Mouse (Mus musculus): ENCODE data around the gene Csf2rb2.

DNA sequence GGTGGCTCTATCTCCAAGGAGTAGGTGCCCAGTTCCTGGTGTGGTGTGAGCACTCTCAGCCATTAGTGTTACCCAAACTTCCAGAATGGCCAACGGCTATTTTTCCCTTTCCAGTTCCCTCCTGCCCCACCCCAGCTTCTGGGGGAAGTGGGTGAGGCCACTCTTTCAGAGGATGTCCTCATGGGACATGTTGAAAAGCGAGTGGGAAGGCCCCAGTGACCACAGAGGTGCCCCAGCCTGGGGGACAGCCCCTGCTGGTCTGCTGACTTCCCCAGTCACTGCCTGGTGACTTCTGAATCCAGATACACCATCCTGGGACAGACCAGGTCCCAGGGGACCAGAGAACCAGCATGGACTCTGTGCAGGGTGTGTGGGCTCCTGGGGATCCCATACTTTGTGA, 57.9 kb downstream of the Csf2rb2 start:
- TF ChIP-seq CTCF (conservative IDR thresholded peaks at IDR 0.05; ENCODE audit: insufficient read depth, insufficient read length, low read depth, low read length) (no peak), POLR2A (IDR thresholded peaks at IDR 0.05; ENCODE audit: low read depth, low read length) (no peak)

Measured in kidney, adult 2 months (tissue).